Mouse (Mus musculus) heart, adult 11 months (tissue): ENCODE measurements at regions not wholly inside any gene's neighbourhood (a gene's known extent, or its start where the extent isn't known, plus 50 kb on each side); places are given as distances from the start of the nearest gene placed in this dataset.

Experiments used
- DNase-seq: peaks from one replicate; pipeline ENCODE4 v3.0.0; 2022

- DNase-seq: no peak
Observed at GRCm38 (mm10) chr16:62981821-62982220, 127.7 kb downstream of the Pros1 start.

- peak; percentile 86 for DNase-seq
Observed at GRCm38 (mm10) chr16:62982558-62982957, 128.5 kb downstream of the Pros1 start.

GRCm38 (mm10) chr16:62995555-62995954, 141.4 kb downstream of the Pros1 start:
- DNase-seq: no peak

- no peak for DNase-seq
Observed at GRCm38 (mm10) chr16:63011151-63011734, 157.1 kb downstream of the Pros1 start.

- no peak for DNase-seq
Observed at GRCm38 (mm10) chr16:63014453-63014852, 160.3 kb downstream of the Pros1 start.

GRCm38 (mm10) chr16:63016144-63016543, 162.0 kb downstream of the Pros1 start:
- no peak for DNase-seq

- no peak for DNase-seq
Observed at GRCm38 (mm10) chr16:63016658-63017057, 162.6 kb downstream of the Pros1 start.

- no peak for DNase-seq
Observed at GRCm38 (mm10) chr16:63030399-63030798, 176.3 kb downstream of the Pros1 start.

GRCm38 (mm10) chr16:63031035-63031434, 176.9 kb downstream of the Pros1 start:
- no peak for DNase-seq

- no peak for DNase-seq
Observed at GRCm38 (mm10) chr16:63031802-63032201, 177.7 kb downstream of the Pros1 start.

GRCm38 (mm10) chr16:63049100-63049499, 195.0 kb downstream of the Pros1 start:
- no peak for DNase-seq

- DNase-seq: no peak
Observed at GRCm38 (mm10) chr16:63062883-63063282, 208.8 kb downstream of the Pros1 start.

- no peak for DNase-seq
Observed at GRCm38 (mm10) chr16:63069987-63070386, 215.9 kb downstream of the Pros1 start.

- no peak for DNase-seq
Observed at GRCm38 (mm10) chr16:63075814-63076213, 221.7 kb downstream of the Pros1 start.

GRCm38 (mm10) chr16:63081383-63081782, 227.3 kb downstream of the Pros1 start:
- DNase-seq: no peak

GRCm38 (mm10) chr16:63083256-63083655, 229.1 kb downstream of the Pros1 start:
- DNase-seq: peak; percentile 45

GRCm38 (mm10) chr16:63084021-63084756, 230.1 kb downstream of the Pros1 start:
- peak; percentile 45 for DNase-seq

- peak; percentile 89 for DNase-seq
Observed at GRCm38 (mm10) chr16:63086086-63086796, 232.1 kb downstream of the Pros1 start.

GRCm38 (mm10) chr16:63091471-63092300, 237.6 kb downstream of the Pros1 start:
- DNase-seq: peak; percentile 87

GRCm38 (mm10) chr16:63094126-63094840, 240.2 kb downstream of the Pros1 start:
- DNase-seq: peak; percentile 94

- no peak for DNase-seq
Observed at GRCm38 (mm10) chr16:63102362-63102761, 248.3 kb downstream of the Pros1 start.

GRCm38 (mm10) chr16:63102930-63103329, 248.8 kb downstream of the Pros1 start:
- DNase-seq: peak; percentile 90
